Mouse (Mus musculus) ZHBTc4 (cell line): ENCODE results near the gene Hebp2.

Experiments used
- DNase-seq: peaks from one replicate; pipeline ENCODE4 v3.0.0-alpha.2; 2011; ENCODE audit warnings: low read depth, low spot score

Hebp2 gene

DNA sequence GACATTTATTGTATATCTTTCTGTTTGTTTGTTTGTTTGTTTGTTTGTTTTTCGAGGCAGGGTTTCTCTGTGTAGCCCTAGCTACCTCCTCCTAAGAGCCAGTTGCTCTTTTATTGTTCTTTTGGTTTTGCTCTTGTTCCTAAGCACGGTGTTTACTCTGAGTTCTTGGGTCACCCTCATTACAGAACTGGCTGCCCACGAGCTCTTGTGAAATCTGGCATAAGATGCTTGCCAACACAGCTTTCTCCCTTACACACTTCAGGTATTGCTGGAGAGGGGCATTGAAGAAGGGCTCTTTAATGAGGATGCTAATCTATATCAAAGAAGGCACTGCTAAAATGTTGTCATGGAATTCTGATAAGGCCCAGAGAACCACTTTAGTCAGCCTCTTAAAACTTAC, 35.2 kb downstream of the Hebp2 start:
- DNase-seq = no peak

GRCm38 (mm10) chr10:18508586-18508985, 37.3 kb downstream of the Hebp2 start:
- DNase-seq = no peak

DNA sequence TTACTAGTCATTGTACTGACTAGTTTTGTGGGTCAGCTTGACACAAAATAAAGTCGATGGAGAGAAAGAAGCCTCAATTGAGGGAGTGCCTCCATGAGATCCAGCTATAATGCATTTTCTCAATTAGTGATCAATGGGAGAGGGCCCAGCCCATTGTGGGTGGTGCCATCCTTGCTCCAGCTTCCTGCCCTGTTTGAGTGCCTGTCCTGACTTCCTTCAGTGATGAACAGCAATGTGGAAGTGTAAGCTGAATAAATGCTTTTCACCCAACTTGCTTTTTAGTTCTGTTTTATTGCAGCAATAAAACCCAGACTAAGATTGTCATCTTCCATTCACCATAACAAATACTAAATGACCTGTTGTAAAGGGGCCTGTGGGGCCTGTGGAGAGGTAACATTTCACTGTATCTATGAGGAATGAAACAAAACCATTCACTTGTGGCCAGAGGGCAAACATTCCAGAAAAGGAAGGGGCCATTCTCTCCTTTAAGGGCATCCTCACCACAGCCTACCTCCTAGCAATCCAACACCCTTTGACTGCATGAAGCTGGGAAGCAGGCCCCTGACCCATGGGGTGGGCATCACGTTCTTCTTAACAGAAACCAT, 37.9 kb downstream of the Hebp2 start:
- DNase-seq = no peak

DNA sequence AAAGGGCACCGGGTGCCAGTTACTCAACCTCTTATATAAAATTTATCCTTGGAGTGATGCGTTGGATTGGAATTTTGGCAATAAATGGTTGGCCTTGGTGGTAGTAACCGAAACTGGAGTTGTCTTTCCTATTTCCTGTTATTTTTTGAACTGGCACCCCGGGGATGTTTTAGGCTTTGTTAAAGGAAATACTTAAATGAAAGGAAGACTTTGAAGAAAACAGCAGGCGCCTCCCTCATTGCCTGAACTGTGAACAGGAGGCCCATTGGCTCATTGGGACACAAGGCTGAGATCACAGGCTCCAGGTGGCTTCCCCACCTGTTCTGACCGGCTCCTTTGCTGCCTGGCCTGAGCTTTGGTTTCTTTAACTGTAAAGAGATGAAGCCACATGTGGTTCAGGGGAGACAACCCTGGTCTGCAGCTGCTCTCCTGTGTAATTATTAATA, 39.4 kb downstream of the Hebp2 start:
- DNase-seq = peak; percentile 70

GRCm38 (mm10) chr10:18505690-18506089, 40.2 kb downstream of the Hebp2 start:
- no peak for DNase-seq

GRCm38 (mm10) chr10:18501997-18502396, 43.9 kb downstream of the Hebp2 start:
- peak; percentile 54 for DNase-seq

GRCm38 (mm10) chr10:18497066-18497465, 48.8 kb downstream of the Hebp2 start:
- no peak for DNase-seq

DNA sequence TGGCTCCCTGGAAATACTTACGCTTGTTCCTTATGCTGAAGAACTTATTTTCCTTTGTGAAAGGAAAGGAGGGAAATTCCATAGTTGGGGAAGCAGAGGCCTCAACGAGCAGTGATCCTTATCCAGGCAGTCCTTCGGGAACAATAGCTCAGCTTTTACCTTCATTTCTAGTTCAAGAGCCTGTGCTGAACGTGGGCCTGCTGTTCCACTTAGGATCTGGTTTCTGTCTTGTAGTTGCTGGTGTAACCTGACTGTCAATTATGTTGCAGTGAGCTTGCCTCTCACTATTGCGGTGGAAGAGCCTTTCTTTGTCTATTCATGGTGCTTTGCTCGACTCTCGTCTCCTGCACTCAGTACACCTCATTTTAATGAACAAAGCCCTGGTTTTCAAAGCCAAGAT, 51.6 kb downstream of the Hebp2 start:
- no peak for DNase-seq

DNA sequence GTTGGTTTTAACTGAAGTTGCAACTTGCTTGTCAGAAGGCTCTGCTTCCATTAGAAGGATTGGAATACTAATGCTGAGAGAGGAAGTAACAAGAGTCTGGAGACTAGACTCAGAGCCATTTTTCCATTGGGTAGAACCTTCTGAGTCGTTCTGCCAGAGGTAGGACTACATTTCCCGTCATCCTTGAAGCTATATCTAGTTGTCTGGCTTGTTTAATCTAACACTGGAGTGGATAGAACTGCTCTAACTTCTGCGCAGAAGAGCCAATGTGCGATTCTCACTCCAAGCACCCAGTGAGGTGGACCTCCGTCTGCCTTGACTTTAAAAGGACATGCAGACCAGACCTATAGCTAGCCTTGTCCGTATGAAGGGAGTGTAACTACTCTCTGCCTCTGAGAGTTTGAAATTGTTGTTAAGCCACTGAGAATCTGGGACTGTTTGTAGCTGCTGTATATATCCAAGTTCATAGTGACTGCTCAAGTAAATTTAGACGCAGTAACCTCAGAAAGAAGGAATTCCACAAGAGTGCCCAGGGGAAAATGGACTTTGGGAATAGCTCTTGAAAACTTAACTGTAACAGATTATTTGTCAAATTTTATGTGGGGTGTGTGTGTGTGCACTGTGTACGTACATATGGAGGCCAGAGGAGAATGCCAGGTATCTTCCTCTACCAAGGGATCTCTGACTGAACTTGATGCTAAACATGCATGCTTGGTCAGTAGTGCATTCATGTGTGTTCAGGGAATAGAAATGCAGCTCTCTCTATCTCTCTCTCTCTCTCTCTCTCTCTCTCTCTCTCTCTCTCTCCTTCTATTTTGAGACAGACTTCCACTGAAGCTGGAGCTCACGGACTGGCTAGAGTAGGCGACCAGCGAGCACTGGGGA, 52.6 kb downstream of the Hebp2 start:
- no peak for DNase-seq

DNA sequence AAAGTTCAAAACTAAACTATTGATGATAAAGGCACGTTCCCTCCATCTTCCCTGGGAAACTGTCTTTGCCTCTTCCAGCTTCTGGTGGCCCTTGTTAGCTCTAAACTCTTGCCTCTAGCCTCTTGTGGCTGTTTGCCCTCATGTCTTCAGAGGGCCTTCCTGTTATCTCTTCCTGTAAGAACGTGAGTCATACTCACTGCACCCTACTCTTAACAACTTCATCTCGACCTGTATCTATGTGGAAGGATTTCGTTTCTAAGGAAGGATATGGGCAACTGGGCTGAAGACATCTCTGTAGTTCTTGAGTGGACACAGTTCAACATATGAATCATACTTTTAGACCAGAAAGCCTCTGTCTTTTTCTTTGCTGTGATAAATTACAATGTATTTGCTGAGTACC, 53.9 kb downstream of the Hebp2 start:
- DNase-seq = no peak

DNA sequence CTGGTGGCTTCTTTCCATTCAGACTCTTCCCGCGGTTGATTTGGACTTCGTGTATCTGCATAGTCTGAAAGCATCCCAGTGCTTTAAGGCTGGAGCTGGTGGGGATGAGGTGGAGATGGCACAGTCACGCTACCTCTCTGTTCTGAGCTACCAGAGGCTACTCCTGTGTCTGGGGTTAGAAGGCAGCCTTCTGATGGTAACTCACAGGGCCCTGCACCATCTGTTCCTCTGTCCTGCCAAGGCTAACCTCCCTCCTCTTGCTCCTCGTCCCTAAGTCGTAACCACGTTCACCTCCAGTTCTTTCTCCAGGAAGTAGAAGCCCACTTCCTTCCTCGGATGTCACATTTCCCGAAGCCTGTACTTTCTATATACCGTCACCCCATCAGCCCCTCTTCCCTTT, 55.9 kb downstream of the Hebp2 start:
- DNase-seq = no peak
